Mouse (Mus musculus) heart, postnatal 14 days (tissue): ENCODE results near the gene Sphk2. TPM values are rescaled to one million over a fixed set of nuclear protein-coding genes. Genes with fewer than 3 reads are reported as not detected.

Experiments used
- DNase-seq, 2 experiments: peaks; one replicate each; pipeline ENCODE4 v3.0.0; 2021 to 2022
- intact Hi-C: fragments of 180-260 bp; cut with DNase I; formaldehyde crosslinking; loops from one replicate; pipeline ENCODE4 v1.15.1; 2025
- total RNA-seq, 2 experiments: library from RNA; stranded (reverse); gene quantifications; 2 replicates each; pipeline ENCODE4 v1.2.3; 2021

The Sphk2 gene
- total RNA-seq, 2 experiments from 2014 or later = 17.5 to 18.8 TPM

DNA sequence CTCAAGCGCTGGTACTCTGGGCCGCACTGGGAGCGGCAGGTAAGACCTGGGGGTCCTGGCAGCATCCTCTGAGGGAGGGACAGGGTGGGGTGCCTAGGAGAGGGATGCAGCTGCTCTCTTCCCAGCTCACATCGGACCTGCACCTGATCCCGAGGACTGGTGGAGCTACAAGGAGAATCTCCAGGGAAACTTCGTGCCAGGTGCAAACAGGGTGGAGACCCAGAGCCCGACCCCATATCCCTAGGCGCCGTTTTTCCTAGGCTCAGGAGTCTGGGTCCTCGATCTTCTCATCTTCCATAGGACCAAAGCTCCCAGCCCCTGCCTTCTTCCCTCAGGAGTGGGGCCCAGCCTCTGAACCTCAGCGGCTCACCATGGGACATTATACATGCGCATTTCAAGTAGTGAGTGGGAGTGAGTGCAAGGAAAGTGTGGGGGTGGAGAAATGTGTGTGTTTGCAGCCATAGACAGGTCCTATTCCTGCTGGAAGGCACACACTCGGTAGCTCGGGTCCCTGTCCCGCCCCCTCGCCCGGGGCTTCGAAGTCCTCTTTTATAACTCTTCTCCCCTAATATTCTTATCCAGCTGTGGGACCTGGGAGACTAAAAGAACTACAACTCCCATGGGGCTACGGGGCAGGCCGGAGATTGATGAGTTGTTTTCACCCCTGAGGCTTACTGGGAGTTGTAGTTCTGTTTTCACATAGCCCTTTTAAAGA lies 17.3 kb downstream of the Sphk2 start:
- intact Hi-C loops = loop anchor here (5.0 kb wide), 1 partner anchor 238 kb away; no protein-coding TSS in a partner anchor
- DNase-seq = peak; percentile 71 to 81

DNA sequence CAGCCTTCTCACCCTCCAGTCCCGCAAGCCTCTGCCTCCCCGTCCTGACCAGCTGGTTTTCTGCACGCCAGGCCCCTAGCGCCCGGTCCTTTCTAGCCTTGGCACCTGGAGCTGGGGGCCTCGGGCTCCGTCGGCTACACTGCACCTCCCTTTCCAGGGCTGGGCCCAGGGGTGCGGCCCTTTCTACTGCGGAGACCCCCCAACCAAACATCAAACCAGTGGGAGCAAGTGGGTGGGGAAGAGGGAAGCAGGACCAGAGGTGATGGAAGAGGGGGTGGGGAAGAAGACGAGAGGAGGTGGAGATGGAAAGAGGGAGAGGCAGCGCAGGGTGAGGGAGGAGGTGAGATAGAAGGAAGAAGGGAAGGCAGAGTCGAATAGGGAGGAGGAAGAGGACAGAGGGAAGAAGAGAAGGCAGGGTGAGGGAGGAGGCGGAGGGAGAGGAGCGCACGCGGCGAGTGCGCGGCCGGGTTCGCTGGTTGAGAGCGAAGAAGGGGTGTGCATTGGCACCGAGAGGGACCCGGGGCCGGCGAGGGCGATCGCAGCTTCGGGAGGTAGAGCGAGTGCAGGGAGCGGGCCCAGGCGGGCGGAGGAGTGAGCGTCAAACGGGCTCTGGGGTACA lies 18.2 kb downstream of the Sphk2 start, which contains the start of gene Car11:
Gene Car11, plus strand, starts transcription at position 321 of the 619 bp plus-strand sequence.
- peak in 1 of 2 experiments; percentile 17 for DNase-seq
- intact Hi-C loops = loop anchor here (5.0 kb wide), 1 partner anchor 237 kb away; no protein-coding TSS in a partner anchor

DNA sequence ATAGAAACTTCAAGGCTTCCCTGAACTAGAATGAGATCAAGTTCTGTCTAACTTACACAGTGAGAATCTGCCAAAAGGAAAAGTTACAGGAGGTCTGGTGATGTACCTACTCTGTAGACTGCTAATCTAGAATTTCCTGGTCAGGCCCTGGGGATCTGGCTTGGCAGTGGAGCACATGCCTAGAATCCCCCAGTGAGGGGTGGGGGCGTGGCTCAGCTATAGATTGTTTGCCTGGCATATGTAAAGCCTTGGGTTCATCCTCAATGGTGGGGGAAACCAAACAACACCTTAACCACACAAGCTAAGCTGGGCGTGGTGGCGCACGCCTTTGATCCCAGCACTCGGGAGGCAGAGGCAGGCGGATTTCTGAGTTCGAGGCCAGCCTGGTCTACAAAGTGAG lies 19.9 kb downstream of the Sphk2 start:
- intact Hi-C loops = no loop called here
- DNase-seq = no peak

DNA sequence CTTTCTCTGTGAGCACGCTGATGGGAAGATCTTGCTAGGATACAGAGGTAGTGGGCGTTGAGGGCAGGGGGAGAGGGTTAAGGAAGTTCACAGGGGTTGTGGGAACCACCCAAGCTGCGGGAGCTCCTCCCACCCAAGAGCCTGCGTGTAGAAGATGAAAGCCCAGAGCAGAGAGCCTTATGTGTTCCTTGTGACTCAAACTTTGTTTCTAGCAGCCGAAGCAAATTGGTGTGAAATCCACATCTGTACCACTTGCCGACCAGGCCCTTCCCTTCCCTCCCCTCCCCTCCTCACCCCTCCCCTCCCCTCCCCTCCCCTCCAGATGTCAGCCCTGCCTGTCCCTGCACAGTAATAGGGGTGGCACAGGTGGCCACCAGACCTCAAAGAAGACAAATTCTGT lies 22.7 kb downstream of the Sphk2 start:
- intact Hi-C loops = no loop called here
- no peak for DNase-seq

DNA sequence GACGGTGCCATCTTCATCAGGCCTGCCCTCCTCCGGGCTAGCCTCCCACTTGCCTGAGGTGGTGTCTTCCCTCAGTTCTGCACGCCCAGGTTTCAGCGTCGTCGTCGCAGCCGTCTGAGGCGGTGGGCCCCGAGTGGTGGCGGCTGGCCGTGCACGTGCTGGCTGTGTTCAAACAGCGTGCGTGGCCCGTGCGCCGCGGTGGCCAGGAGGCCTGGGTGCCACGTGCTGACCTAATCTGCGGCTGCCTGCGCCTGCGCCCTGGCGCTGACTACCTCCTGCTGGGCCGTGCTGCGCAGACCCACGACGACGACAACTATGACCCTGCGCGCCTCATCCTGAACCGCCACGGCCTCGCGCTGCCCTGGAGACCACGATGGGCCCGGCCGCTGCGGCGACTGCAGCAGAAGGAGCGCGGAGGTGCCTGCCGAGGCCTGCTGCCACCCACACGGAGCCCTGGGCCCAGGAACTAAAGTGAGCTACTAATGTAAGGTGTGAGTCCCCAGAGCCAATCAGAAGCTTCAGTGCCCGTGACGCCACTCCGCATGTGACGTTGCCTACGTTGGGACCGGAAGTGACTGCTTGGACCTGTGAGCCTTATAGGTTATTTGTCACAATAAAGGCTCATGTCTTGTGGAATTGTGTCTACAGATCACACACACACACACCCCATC lies 23.7 kb downstream of the Sphk2 start, which contains the start of gene Sec1:
Gene Sec1, minus strand, starts transcription at position 482 of the 671 bp plus-strand sequence.
- DNase-seq = no peak

DNA sequence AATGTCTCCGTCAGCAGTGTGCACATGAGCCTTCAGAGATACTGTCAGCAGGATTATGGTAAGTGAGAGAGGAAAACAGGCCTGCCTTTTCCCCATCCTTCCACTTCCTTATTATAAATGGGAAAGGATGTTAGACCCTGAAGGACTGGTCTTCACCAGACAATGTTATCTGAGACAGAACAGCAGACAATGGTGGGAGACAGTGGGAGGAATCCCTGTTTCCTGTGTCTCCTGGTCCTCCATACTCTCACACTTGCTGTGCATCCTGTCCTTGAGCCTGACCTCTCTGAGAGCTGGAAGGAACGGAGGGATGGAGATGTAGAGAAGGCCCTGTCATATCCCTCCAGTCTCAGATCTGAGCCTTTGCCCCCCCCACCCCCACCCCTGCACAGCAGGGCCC lies 25.4 kb downstream of the Sphk2 start:
- intact Hi-C loops = no loop called here

More for the DNA sequence above, 23.7 kb downstream of the Sphk2 start, which contains the start of gene Sec1:
- intact Hi-C loops = no loop called here

DNA sequence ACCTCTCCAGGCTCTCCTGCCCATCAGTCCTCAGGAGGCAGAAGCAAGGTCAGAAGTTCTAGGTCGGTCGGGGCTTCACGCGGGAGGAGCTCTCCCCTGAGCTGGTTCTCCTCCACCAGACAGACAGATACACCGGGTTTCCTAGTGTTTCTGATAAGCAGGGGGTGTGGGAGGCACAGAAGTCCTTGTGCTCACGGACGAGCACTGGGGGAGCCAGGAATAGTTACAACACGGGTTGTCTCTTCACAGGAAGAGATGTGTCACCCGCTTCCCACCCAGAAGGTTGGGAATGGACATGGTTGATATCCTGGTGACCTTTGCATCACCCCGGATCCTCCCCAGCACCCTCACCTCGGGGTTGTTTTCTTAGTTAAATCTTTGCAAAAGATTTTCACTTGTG lies 28.0 kb downstream of the Sphk2 start:
- intact Hi-C loops = no loop called here
- DNase-seq = no peak

More for the DNA sequence above, 25.4 kb downstream of the Sphk2 start:
- no peak for DNase-seq

DNA sequence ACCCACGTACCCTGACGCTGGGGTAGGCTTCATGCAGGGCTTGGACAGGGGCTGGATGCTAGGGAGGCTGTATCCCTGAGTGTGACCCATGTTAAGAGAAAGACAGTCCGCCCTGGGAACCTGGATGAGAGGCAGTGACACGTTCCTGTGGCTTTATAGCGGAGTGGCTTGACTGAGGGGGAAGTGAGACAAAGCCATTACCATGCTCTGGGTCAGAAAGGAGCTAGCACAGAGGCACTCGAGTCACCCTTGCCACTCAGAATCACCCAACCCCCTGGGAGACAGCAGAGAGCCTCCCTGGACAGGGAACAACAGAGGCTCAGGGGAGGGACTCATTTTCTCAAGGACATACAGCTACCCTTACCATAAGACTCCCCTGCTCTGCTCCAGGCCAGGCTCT lies 28.7 kb downstream of the Sphk2 start:
- intact Hi-C loops = no loop called here
- DNase-seq = no peak

DNA sequence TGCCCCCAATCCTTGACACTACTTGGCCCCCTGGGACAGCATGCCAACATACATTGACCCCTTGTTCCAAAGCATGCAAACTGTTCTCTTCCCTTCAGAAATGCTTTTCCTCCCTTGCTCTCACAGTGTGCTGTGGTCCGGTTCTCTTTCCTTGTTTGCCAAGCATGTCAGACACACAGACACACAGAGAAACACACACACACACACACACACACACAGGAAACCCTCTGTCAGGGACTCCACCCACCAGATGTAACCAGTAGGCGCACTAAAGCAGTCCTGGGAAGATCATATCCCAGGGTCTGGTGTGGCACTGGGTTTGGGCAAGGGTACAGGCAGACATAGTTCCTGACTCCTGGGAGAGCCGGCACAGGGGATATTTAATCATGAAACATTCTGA lies 31.0 kb downstream of the Sphk2 start:
- intact Hi-C loops = no loop called here
- DNase-seq = no peak

DNA sequence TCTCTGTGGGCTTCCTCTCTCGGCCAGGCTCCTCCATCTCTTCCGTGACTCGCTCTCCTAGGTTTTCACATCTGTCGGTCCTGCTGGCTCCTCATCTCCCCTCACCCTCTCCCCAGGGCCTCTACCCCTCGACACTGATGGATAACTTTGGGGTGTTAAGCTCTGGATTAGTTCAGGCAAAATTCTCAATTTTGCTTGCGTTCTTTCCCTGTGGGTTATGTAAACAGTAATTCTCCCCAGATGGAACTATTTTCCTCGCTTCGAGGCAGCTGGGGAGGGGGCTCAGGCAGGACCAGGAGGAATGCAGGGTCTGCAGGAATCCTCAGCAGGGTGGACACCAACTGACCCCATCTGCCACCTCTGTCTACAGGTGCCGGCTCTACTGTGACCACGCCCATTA lies 32.0 kb downstream of the Sphk2 start:
- intact Hi-C loops = no loop called here
- no peak for DNase-seq

DNA sequence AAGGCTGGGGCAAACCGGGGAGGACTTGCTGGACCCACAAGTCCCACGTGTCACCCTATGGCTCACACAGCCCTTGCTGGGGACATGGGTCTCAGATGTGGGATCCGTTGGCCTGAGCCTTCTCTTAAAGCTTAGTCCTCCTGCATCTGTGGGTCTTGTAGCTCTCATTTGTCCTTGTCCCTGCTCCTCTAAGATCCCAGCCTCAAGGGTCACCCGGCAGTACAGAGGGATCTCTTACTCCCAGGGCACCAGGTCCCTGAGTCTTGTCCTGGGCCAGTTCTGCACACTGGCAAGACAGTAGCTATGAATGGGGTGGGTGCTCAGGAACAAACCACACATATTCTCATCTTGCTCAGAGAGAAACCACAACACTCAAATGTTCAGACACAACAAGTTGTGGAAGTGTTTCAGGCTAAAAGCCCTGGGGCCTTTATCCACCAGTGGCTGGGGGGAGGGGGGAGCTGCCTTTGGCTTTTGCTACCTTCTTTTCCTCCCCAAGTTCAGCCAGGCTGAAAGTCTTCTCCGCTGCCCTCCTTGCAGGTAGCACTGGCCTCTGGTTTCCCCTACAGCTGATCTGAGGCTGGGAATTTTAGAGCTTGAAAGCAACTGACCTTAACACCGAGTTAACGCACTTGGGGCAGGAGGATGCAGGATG lies 34.3 kb downstream of the Sphk2 start, which contains the start of gene Ntn5:
Gene Ntn5, plus strand, starts transcription at position 627 of the 655 bp plus-strand sequence.
- intact Hi-C loops = loop anchor here (2.0 kb wide), 2 partner anchors 55 to 93 kb away; no protein-coding TSS in a partner anchor
- no peak for DNase-seq

DNA sequence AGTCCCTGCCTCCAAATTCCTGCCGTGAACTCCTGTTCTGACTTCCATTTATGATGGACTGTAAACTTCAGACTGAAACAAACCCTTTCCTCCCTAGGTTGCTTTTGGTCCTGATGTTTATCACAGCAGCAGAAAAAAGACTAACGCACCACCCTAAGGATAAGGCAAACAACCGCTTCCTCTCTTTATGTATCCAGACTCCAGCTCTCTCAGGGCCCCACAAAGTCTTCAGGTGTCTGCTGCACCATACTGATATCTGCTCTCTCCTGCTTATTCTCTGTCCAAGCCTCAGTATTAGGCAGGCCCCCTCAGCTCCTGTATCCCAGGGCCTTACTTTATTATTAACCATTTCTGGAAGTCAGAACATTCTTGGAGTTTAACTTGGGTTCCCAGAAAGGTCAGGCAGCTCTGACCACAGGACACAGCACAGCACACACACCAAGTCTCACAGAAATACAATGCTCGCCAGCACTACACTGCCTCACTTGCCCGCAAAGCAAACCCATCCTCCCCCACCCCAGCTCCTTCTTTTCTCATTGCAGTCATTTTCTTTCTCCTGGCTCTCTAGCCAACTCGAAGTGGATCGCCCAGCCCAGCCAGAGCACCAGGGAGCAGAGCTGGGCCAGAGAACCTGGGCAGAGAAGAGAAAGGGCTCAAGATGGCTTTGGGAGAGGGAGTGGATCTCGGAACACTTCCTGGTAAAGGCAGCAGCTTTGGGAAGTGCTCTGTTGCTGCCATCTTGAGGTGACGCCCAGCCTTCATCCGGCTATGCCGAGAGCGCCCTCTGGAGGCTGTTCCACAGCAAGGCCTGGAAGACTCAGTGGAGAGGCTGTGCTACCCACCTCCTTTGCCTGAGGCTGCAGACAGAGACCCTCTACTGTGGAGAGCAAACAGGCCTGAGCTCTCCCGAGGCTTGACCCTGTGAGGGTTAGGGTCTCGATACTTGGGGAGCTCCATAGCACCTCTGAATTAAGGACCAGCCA lies 35.4 kb downstream of the Sphk2 start:
- intact Hi-C loops = loop anchor here (2.0 kb wide), 2 partner anchors 54 to 92 kb away; no protein-coding TSS in a partner anchor
- DNase-seq = peak; percentile 90 to 94

DNA sequence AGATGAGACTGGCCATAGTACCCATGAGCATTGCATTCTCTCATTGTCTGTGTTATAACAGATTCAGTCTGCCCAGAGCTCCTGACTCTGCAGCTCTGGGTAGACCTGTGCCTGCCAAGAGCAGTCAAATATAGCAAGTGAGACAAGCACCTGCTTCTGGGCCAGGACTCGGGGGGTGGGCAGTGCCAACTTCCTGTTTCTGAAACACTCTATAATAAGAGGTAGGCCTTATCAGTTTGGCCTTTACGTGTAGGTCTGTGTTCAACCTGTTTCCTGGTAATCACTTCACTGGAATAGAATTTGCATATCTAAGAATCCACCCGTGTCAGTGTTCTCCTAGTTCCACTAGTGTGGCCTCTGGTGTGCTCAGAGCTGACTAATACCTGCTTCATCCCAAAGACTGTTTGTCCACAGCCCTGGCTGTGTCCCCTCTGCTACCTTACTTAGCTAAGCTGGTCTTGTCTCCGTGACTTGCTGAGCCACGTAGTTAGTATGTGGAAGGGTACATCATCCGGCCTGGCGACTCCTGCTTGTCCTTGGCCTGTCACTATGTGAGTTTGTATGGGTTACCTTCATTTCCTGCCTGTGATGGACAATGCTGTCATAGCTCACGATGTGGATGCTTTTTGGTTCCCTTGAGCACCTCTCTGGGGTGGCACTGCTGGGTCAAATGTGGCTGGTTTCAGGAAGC lies 36.6 kb downstream of the Sphk2 start:
- intact Hi-C loops = no loop called here
- DNase-seq = peak; percentile 50 to 67

DNA sequence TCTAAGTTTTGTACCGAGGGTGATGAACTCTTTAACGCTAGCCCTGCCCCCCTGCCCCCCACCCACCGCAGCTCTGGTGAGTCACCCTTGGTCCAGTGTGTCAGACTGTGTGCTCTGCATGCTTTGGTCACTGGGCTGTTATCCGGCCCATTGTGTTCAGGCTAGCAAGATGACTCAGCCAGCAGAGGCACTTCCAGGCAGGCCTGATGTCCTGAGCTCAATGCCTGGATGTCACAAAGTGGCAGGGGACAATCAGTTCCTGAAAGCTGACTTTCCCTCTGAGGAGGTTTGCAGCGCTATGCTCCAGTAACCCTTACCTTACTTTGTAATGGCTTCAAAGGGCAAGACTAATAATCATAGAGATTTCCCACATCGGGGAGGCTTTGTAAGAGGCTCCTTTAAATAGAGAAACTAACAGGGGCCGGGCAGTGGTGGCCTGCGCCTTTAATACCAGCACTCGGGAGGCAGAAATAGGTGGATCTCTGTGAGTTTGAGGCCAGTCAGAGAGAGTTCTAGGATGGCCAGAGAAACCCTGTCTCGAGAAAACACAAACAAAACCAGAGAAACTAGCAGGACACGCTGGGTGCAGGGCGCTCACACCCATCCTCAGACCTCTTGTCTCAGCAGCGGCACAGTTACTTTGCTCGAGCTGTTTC lies 37.7 kb downstream of the Sphk2 start:
- intact Hi-C loops = no loop called here
- peak; percentile 57 to 60 for DNase-seq

DNA sequence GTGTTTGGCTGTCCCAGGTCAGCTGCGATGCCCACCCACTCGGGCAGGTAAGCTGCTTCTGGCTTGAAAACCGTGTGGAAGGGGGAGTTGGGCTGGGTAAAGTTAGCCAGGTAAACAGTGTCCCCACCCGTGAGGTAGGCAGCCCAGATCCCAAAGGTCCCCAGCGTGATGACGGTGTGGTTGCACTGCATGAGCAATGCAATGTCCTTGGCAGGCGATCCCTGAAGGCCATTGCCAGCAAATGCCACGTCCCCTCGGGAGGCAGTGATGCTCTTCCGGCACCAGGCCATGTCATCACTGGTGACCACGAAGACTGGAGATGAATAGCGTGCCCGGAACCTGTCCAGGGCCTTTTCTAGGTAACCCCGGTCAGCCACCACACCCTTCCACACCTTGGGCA lies 39.3 kb downstream of the Sphk2 start:
- intact Hi-C loops = no loop called here
- DNase-seq = no peak

DNA sequence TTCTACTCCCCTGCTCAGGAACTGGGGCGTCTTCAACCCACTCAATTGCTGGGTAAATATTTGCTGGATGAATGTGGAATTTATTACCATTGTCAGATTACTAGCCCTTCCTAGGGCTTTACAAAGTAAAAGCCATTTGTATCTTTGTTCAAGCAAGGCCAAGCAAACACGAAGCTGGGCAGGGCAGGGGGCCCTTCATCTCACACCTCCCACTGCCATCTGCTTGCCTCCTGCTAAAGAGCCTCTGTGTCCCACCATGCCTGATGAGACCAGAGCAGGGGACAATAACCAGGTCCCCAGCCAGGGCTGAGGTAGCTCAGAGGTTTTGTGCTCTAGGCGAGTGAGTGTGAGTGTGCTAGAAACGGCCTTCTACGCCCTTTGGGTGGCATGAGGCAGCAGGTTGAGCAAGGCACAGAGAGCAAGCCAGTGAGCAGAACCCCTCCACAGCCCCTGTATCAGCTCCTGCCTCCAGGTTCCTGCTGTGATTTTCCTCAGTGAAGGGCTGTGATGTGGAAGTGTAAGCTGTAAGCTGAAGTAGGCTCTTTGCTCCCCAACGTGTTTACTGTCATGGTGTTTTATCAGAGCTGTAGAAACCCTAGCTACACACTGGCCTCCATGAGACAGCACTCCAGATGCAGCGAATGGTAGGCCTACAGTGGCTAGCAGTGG lies 40.0 kb downstream of the Sphk2 start:
- intact Hi-C loops = loop anchor here (2.0 kb wide), 1 partner anchor 31 kb away; no protein-coding TSS in a partner anchor
- DNase-seq = no peak

DNA sequence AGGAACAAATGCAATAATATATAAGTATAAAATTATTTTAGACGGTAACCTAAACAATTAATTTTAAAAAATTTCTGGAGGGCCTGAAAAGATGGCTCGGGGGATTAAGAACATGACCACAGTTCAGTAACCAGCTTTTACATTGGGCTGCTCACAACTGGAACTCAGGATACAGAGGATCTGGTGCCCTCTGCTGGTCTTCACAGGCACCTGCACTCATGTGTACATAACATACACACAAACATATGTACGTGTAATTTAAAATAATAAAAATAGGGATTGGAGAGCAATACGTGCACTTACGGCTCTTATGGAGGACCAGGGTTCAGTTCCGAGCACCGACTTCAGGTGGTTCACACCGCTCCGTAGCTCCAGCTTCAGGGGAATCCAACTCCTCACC lies 48.9 kb downstream of the Sphk2 start:
- intact Hi-C loops = no loop called here

DNA sequence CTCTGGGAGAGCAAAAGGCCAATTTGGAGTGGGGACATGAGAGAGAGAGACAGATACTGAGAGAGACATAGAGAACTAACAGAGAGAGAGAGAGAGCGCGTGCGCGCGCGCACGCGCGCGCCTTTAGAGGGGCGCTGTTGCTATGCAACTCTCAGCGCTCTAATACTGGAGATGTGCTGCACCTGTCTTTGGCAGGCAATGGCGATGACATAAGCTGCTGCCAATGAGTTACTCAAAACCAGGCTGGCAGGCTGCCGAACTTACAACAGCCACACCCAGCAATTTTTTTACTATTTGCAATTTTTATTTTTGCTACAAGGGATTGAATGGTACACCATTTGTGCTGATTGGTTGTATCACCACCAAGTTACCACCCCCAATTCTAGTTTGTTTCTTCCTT lies 50.0 kb downstream of the Sphk2 start:
- DNase-seq = no peak
- intact Hi-C loops = no loop called here

More for the DNA sequence above, 48.9 kb downstream of the Sphk2 start:
- DNase-seq = no peak
